Mouse (Mus musculus): ENCODE data around the gene 2310011J03Rik. TPM values are rescaled to one million over a fixed set of nuclear protein-coding genes. Genes with fewer than 3 reads are reported as not detected.

The 2310011J03Rik gene
- polyA plus RNA-seq, 1 experiment = 11.6 TPM

- Histone ChIP-seq H3K27me3 (ENCODE audit: control insufficient read depth, insufficient read depth, low read length, poor library complexity, severe bottlenecking) (no peaks in the 10 kb centered on the region), H3K36me3 (ENCODE audit: control insufficient read depth, insufficient read depth, low read length, poor library complexity, severe bottlenecking) (peaks cover 13% of the 10 kb centered on the region), H3K4me1 (ENCODE audit: control insufficient read depth, insufficient read depth, low read length) (no peaks in the 10 kb centered on the region), H3K4me3 (ENCODE audit: low read depth, low read length) (no peak overlapping the region), H3K9me3 (replicated peaks; ENCODE audit: control insufficient read depth, insufficient read depth, low read length, poor library complexity, severe bottlenecking) (no peaks in the 10 kb centered on the region), H3K27ac (ENCODE audit: insufficient read depth, low read length) (no peak overlapping the region), H3K9ac (ENCODE audit: low read depth, poor library complexity, severe bottlenecking) (no peak overlapping the region)
- no peak for TF ChIP-seq CTCF (IDR thresholded peaks at IDR 0.05; ENCODE audit: low read depth, low read length)
- TF ChIP-seq EP300 (IDR thresholded peaks at IDR 0.05; ENCODE audit: insufficient read depth, low read depth, low read length) = no peak
- TF ChIP-seq POLR2A (IDR thresholded peaks at IDR 0.05; ENCODE audit: insufficient read depth, low read length) = no peak
Observed at GRCm38 (mm10) chr10:80271186-80271843, 49.0 kb downstream of the 2310011J03Rik start.

- TF ChIP-seq POLR2A (IDR thresholded peaks at IDR 0.05; ENCODE audit: insufficient read depth, low read length) = no peak
- TF ChIP-seq CTCF (IDR thresholded peaks at IDR 0.05; ENCODE audit: low read depth, low read length) = no peak
- TF ChIP-seq EP300 (IDR thresholded peaks at IDR 0.05; ENCODE audit: insufficient read depth, low read depth, low read length) = no peak
- Histone ChIP-seq H3K9me3 (replicated peaks; ENCODE audit: control insufficient read depth, insufficient read depth, low read length, poor library complexity, severe bottlenecking) (no peaks in the 10 kb centered on the region), H3K27me3 (ENCODE audit: control insufficient read depth, insufficient read depth, low read length, poor library complexity, severe bottlenecking) (no peaks in the 10 kb centered on the region), H3K27ac (ENCODE audit: insufficient read depth, low read length) (no peak overlapping the region), H3K36me3 (ENCODE audit: control insufficient read depth, insufficient read depth, low read length, poor library complexity, severe bottlenecking) (peaks cover 14% of the 10 kb centered on the region), H3K4me1 (ENCODE audit: control insufficient read depth, insufficient read depth, low read length) (no peaks in the 10 kb centered on the region), H3K4me3 (ENCODE audit: low read depth, low read length) (no peak overlapping the region), H3K9ac (ENCODE audit: low read depth, poor library complexity, severe bottlenecking) (no peak overlapping the region)
Observed at GRCm38 (mm10) chr10:80270734-80271181, 49.6 kb downstream of the 2310011J03Rik start.

GRCm38 (mm10) chr10:80270099-80270498, 50.2 kb downstream of the 2310011J03Rik start:
- no peaks in the 10 kb centered on the region for H3K9me3 ChIP-seq (replicated peaks; ENCODE audit: control insufficient read depth, insufficient read depth, low read length, poor library complexity, severe bottlenecking)
- peaks cover 14% of the 10 kb centered on the region for H3K36me3 ChIP-seq (ENCODE audit: control insufficient read depth, insufficient read depth, low read length, poor library complexity, severe bottlenecking)
- H3K4me3 ChIP-seq (ENCODE audit: low read depth, low read length) = no peak overlapping the region
- no peak overlapping the region for H3K27ac ChIP-seq (ENCODE audit: insufficient read depth, low read length)
- no peaks in the 10 kb centered on the region for H3K4me1 ChIP-seq (ENCODE audit: control insufficient read depth, insufficient read depth, low read length)
- H3K27me3 ChIP-seq (ENCODE audit: control insufficient read depth, insufficient read depth, low read length, poor library complexity, severe bottlenecking) = no peaks in the 10 kb centered on the region
- TF ChIP-seq EP300 (IDR thresholded peaks at IDR 0.05; ENCODE audit: insufficient read depth, low read depth, low read length) (no peak), CTCF (IDR thresholded peaks at IDR 0.05; ENCODE audit: low read depth, low read length) (no peak), POLR2A (IDR thresholded peaks at IDR 0.05; ENCODE audit: insufficient read depth, low read length) (no peak)
- H3K9ac ChIP-seq (ENCODE audit: low read depth, poor library complexity, severe bottlenecking) = no peak overlapping the region

Other genes with a start within 250 kb of the 2310011J03Rik start
- gene Sbno2, start 215.0 kb downstream of the 2310011J03Rik start, polyA plus RNA-seq (2011; ENCODE audit: insufficient read depth, insufficient read length, low read depth, missing spikeins) = 36.1 and 37.3 TPM in 2 replicates
- 70.3 and 91.6 TPM in 2 replicates for gene Stk11, start 204.7 kb downstream of the 2310011J03Rik start, polyA plus RNA-seq (2011; ENCODE audit: insufficient read depth, insufficient read length, low read depth, missing spikeins)
- 242 and 255 TPM in 2 replicates for gene Atp5d, start 181.9 kb downstream of the 2310011J03Rik start, polyA plus RNA-seq (2011; ENCODE audit: insufficient read depth, insufficient read length, low read depth, missing spikeins)
- 29.8 and 33.4 TPM in 2 replicates for gene Cbarp, start 179.7 kb downstream of the 2310011J03Rik start, polyA plus RNA-seq (2011; ENCODE audit: insufficient read depth, insufficient read length, low read depth, missing spikeins)
- 67.4 and 73.2 TPM in 2 replicates for gene Midn, start 172.3 kb downstream of the 2310011J03Rik start, polyA plus RNA-seq (2011; ENCODE audit: insufficient read depth, insufficient read length, low read depth, missing spikeins)
- gene Cirbp, start 154.6 kb downstream of the 2310011J03Rik start, polyA plus RNA-seq (2011; ENCODE audit: insufficient read depth, insufficient read length, low read depth, missing spikeins) = 51.9 and 58.2 TPM in 2 replicates
- gene 1600002K03Rik, start 147.6 kb downstream of the 2310011J03Rik start, polyA plus RNA-seq (2011; ENCODE audit: insufficient read depth, insufficient read length, low read depth, missing spikeins) = 7.6 and 7.7 TPM in 2 replicates
- 7.2 and 11.2 TPM in 2 replicates for gene Efna2, start 141.1 kb downstream of the 2310011J03Rik start, polyA plus RNA-seq (2011; ENCODE audit: insufficient read depth, insufficient read length, low read depth, missing spikeins)
- 35.7 and 36.5 TPM in 2 replicates for gene Mum1, start 94.1 kb downstream of the 2310011J03Rik start, polyA plus RNA-seq (2011; ENCODE audit: insufficient read depth, insufficient read length, low read depth, missing spikeins)
- gene Ndufs7, start 71.4 kb downstream of the 2310011J03Rik start, polyA plus RNA-seq (2011; ENCODE audit: insufficient read depth, insufficient read length, low read depth, missing spikeins) = 63.9 and 72.8 TPM in 2 replicates
- gene Gamt, start 59.5 kb downstream of the 2310011J03Rik start, polyA plus RNA-seq (2011; ENCODE audit: insufficient read depth, insufficient read length, low read depth, missing spikeins) = 0.68 and 0.82 TPM in 2 replicates
- 175 and 192 TPM in 2 replicates for gene Dazap1, start 59.1 kb downstream of the 2310011J03Rik start, polyA plus RNA-seq (2011; ENCODE audit: insufficient read depth, insufficient read length, low read depth, missing spikeins)
- 2,641 and 2,952 TPM in 2 replicates for gene Rps15, start 28.1 kb downstream of the 2310011J03Rik start, polyA plus RNA-seq (2011; ENCODE audit: insufficient read depth, insufficient read length, low read depth, missing spikeins)
- 3.2 and 3.8 TPM in 2 replicates for gene Apc2, start 24.6 kb downstream of the 2310011J03Rik start, polyA plus RNA-seq (2011; ENCODE audit: insufficient read depth, insufficient read length, low read depth, missing spikeins)
- gene Pcsk4, start 9.0 kb upstream of the 2310011J03Rik start, polyA plus RNA-seq (2011; ENCODE audit: insufficient read depth, insufficient read length, low read depth, missing spikeins) = 2.8 and 3.1 TPM in 2 replicates
- 17.3 and 17.6 TPM in 2 replicates for gene Reep6, start 9.4 kb upstream of the 2310011J03Rik start, polyA plus RNA-seq (2011; ENCODE audit: insufficient read depth, insufficient read length, low read depth, missing spikeins)
- 3.8 and 5.4 TPM in 2 replicates for gene Adamtsl5, start 27.9 kb upstream of the 2310011J03Rik start, polyA plus RNA-seq (2011; ENCODE audit: insufficient read depth, insufficient read length, low read depth, missing spikeins)
- 11.1 and 12.6 TPM in 2 replicates for gene Plk5, start 35.9 kb upstream of the 2310011J03Rik start, polyA plus RNA-seq (2011; ENCODE audit: insufficient read depth, insufficient read length, low read depth, missing spikeins)
- 25.0 and 28.0 TPM in 2 replicates for gene Mex3d, start 67.1 kb upstream of the 2310011J03Rik start, polyA plus RNA-seq (2011; ENCODE audit: insufficient read depth, insufficient read length, low read depth, missing spikeins)
- 81.3 and 84.8 TPM in 2 replicates for gene Mbd3, start 79.0 kb upstream of the 2310011J03Rik start, polyA plus RNA-seq (2011; ENCODE audit: insufficient read depth, insufficient read length, low read depth, missing spikeins)
- gene Uqcr11, start 86.3 kb upstream of the 2310011J03Rik start, polyA plus RNA-seq (2011; ENCODE audit: insufficient read depth, insufficient read length, low read depth, missing spikeins) = 199 and 223 TPM in 2 replicates
- 78.0 and 78.2 TPM in 2 replicates for gene Tcf3, start 113.1 kb upstream of the 2310011J03Rik start, polyA plus RNA-seq (2011; ENCODE audit: insufficient read depth, insufficient read length, low read depth, missing spikeins)
- gene Onecut3, start 174.3 kb upstream of the 2310011J03Rik start, polyA plus RNA-seq (2011; ENCODE audit: insufficient read depth, insufficient read length, low read depth, missing spikeins) = not detected in 2 replicates
- gene Atp8b3, start 218.6 kb upstream of the 2310011J03Rik start, polyA plus RNA-seq (2011; ENCODE audit: insufficient read depth, insufficient read length, low read depth, missing spikeins) = 1.2 and 1.6 TPM in 2 replicates
- 29.5 and 32.8 TPM in 2 replicates for gene Rexo1, start 241.0 kb upstream of the 2310011J03Rik start, polyA plus RNA-seq (2011; ENCODE audit: insufficient read depth, insufficient read length, low read depth, missing spikeins)

Measured in ES-Bruce4 (cell line).